Mouse (Mus musculus) adipose tissue, adult 10 weeks (tissue): ENCODE results near the gene Grid1. TPM values are rescaled to one million over a fixed set of nuclear protein-coding genes. Genes with fewer than 3 reads are reported as not detected.

Experiments used
- polyA plus RNA-seq: library from polyadenylated mRNA; stranded (reverse); fragments of 350-450 nt; fragmentation: Illumina TruSeq; extraction: RNeasy Lipid Tissue Mini Kit (QIAGEN cat#74804); gene quantifications from one replicate; pipeline ENCODE4 v1.2.3, GENCODE M21; 2014; ENCODE audit warnings: low read depth, low replicate concordance

Grid1 gene
- 0.36 TPM for polyA plus RNA-seq

GRCm38 (mm10) chr14:34819919-34820652, at the start of gene Grid1:
Gene Grid1, plus strand, starts transcription at chr14:34820108.

Other genes with a start within 250 kb of the Grid1 start
- 2.4 TPM for gene Ldb3, start 231.4 kb upstream of the Grid1 start, polyA plus RNA-seq
- not detected for gene Opn4, start 220.0 kb upstream of the Grid1 start, polyA plus RNA-seq
- gene Wapl, start 146.2 kb upstream of the Grid1 start, polyA plus RNA-seq, result 28.5 TPM